Mouse (Mus musculus): ENCODE results near the gene Mill2.
A peak's percentile ranks its signal among the peaks of the same experiment; 100 is the strongest.

The Mill2 gene

GRCm38 (mm10) chr7:18875372-18875771 is 35.6 kb downstream of the Mill2 start:
- DNase-seq (ENCODE audit: low spot score): no peak

GRCm38 (mm10) chr7:18878691-18879090 is 38.9 kb downstream of the Mill2 start:
- DNase-seq (ENCODE audit: low spot score): no peak

DNA sequence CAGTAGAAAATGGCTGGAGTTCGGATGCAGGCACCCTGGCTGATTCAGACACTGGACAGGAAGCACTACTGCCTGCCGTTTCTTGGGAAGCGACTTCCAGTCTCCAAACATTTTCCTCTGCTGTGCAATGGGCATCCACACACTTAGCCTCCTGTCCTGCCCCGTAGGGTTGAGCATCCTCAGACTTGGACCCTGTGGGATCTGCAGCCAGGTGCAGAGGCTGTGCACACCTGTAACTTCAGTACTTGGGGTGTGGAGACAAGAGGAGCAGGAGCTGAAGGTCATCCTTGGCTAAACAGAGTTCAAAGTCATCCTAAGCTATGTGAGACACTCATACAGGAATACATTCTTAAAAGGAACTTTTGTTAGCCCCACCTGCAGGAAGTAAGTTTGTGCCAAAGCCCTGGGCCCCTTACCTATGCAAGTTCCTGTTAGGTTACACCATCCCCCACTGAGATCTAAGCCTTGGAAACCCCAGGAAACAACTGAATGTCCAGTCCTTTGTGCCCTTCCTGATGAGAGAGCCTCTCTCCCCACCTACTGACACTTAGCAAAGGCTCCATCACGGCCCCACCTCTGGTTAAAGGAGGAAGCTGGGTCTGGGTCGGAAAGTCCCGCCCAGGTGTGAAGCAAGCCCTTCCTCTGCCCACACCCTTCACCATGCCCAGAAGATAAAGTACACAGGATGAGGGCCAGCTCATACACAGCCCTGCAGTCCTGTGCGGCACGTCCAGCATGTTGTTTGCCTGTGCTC is 44.4 kb downstream of the Mill2 start:
- DNase-seq (ENCODE audit: low spot score): no peak

DNA sequence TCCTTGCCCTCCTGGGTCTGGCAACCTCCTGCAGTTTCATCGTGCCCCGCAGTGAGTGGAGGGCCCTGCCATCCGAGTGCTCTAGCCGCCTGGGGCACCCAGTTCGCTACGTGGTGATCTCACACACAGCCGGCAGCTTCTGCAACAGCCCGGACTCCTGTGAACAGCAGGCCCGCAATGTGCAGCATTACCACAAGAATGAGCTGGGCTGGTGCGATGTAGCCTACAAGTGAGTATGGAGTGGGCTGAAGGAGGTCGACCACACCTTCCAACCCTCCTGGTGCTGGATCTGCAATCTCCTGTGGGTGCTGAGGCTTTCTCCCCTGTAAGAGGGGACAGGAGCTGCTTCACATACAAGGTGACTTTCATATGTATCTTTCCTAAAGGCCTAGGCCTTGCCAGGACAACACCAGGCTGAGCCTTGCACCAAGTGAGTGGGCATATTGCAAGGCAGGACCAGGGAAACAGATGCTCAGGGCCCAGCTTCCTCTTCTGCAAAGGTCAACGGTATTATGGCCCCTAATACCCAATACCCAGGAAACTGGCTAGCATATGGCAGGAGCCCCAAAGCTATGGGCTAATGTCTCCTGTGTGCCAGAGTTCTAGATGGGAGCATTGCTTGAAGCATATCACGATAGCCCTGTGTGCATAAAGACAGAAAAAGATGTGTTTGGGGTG is 45.1 kb downstream of the Mill2 start:
- DNase-seq (ENCODE audit: low spot score): no peak

DNA sequence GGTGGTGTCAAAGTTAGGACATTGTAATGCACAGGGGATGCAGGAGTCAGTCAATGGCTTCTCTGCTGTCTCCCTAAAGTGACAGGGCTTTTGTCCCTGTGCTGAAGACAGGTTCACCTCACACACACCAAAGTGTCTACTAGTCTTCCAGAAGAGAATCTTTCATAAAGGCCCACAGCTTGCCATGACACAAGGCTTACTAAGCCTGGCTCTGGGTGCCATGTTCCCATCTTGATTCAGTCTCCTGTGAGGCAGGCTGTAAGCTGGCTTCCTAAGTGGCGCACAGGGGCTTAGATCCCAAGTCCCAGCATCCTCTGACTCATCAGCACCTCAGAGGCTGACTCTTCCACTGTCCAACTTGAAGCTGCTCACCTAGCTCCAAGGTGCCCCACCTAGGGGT is 47.2 kb downstream of the Mill2 start:
- DNase-seq (ENCODE audit: low spot score): no peak

- DNase-seq (ENCODE audit: low spot score): no peak
Measured at GRCm38 (mm10) chr7:18890848-18891247, 51.1 kb downstream of the Mill2 start.

DNA sequence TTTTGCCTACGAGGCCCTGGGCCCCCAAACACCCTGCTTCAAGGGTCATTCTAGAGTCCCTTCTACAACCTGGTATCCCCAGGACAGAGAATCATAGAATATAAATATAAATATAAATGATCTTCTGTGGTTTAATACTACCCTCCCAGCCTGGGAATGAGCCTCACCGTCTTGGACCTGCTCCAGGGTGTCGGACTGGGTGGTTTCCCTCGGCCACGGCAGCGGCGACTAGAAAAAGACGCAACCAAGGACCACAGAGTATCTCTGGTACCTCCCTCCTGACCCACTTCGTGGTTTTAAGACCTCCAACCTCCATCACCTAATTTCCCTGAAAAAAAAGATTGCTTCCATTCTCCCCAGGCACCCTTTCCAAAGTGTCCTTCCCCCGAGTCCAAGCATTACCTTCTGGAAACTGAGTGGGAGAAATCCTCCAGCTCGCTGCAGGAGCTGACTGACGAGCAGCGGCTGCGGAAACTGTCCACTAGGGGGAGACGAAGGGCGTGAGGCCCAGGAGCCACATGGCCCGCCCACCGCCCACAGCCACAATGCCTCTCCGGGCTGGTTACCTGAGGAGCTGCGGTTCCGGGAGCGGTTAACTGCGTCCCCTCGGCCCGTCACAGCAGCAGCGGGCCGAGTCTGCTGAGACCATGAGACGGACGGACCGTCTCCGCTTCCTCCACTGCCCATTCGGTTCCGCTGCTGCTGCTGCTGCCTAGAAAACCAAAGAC is 52.3 kb downstream of the Mill2 start:
- DNase-seq (ENCODE audit: low spot score): peak; percentile 56

DNA sequence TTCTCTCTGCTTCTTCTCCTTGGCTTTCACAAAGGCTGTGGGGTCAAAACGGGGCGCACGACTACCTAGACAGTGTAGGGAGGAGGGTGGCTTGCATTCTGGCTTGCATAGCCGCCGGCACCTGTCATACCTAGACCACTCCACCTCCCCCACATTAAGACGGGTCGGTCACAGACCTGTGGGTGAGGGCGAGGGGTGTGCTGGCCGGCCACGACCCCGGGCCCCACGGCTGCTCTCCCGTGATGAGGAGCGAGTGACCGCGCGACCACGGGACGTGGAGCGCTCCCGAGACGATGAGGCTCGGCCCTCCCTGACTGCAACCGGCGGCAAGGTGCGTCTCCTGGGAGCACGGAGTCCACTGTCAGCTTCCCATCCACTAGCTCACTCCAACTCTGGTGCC is 53.2 kb downstream of the Mill2 start:
- DNase-seq (ENCODE audit: low spot score): no peak

- no peak for DNase-seq (ENCODE audit: low spot score)
Measured at GRCm38 (mm10) chr7:18893651-18894430, 54.1 kb downstream of the Mill2 start.

DNA sequence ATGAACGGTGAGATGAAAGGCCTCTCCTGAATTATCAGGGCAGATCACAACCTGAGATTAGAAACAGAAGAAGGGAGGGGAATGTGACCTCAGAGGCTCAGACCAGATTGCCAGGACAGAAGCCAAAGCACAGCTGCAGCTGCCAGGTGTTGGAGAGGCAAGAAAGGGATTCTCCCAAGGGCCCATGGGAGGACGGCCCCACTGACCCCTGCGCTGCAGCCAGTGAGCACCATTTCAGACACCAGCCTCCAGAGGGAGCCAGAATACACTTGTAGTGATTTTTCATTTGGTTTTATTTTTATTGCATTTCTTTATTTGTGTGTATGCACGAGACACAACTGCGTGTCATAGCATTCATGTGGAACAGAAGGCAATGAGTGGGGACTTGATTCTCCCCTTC is 56.8 kb downstream of the Mill2 start:
- DNase-seq (ENCODE audit: low spot score): no peak

DNA sequence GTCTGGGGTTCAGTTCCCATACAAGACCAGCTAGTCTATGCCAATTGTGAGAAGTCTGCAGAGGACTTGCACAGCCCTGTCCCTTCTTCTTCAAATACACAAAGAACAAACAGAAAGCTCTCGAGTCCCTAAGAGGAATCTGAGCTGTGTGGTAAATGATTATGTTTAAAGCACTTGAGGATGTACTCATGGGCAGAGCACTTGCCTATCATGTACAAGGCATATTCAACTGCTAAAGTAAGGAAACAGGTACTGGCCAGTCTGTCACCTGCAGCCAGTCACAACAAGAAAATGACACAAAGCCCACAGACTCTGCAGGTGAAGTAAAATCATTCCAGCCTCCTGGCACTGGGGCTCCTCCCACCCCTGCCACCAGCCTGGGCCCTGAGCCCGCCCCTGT is 60.7 kb downstream of the Mill2 start:
- no peak for DNase-seq (ENCODE audit: low spot score)

- DNase-seq (ENCODE audit: low spot score): no peak
Measured at GRCm38 (mm10) chr7:18902486-18902885, 62.7 kb downstream of the Mill2 start.

DNA sequence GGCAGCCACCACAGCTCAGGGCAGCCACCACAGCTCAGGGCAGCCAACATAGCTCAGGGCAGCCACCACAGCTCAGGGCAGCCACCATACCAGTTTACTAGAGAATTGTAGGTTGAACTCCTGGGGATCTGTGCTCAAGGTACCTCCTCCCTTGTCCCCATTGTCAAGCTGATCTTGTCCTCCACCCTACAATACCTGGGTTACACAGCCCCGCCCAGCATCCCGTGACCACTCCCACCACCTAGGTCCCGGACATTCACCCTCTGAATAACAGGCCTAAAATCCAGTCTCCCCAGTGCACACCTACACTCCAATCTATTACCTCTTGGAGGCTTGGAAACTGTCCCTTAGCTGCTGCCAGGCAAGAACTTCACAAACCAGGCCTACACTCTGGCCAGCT is 65.2 kb downstream of the Mill2 start:
- no peak for DNase-seq (ENCODE audit: low spot score)

- DNase-seq (ENCODE audit: low spot score): no peak
Measured at GRCm38 (mm10) chr7:18909797-18910196, 70.0 kb downstream of the Mill2 start.

GRCm38 (mm10) chr7:18910241-18910831 is 70.6 kb downstream of the Mill2 start, which contains the start of gene Ccdc61:
Ccdc61 (minus strand) TSS chr7:18910415.
- peak; percentile 75 for DNase-seq (ENCODE audit: low spot score)
